Mouse (Mus musculus): Measurements from ENCODE around the gene Nr1h4. TPM values are rescaled to one million over a fixed set of nuclear protein-coding genes. Genes with fewer than 3 reads are reported as not detected.
"Not testable (repeated sequence)": the region's sequence is repeated elsewhere in the genome, so short reads cannot be mapped to it uniquely, and the experiment has no call there.

Gene Nr1h4
- polyA plus RNA-seq (2015; fragmentation: Nextera tagmentation; extraction: Ambion mirVana), result not detected in 2 replicates

- Histone ChIP-seq H3K36me3 (no peaks in the 10 kb centered on the region), H3K9ac (no peak within 1 kb of the TSS), H3K27me3 (no peaks in the 10 kb centered on the region), H3K4me3 (no peak within 1 kb of the TSS), H3K9me3 (no peaks in the 10 kb centered on the region), H3K27ac (replicated peaks) (no peak within 1 kb of the TSS), H3K4me1 (replicated peaks) (peaks cover 6% of the 10 kb centered on the region; the same call in 1 of the 2 replicates), H3K4me2 (no peak within 1 kb of the TSS)
- no peak for ATAC-seq (ENCODE audit: low read depth)
- WGBS, result 77% methylated on average over 17 of the region's 17 CpGs
These were observed at the start of gene Nr1h4 for GRCm38 (mm10) chr10:89532929-89533727. Gene Nr1h4, minus strand, starts transcription at chr10:89533585.

GRCm38 (mm10) chr10:89578801-89579200 lies 45.4 kb upstream of the Nr1h4 start:
- Histone ChIP-seq H3K4me1 (replicated peaks) (no peaks in the 10 kb centered on the region), H3K4me2 (no peak overlapping the region), H3K27me3 (no peaks in the 10 kb centered on the region), H3K27ac (replicated peaks) (no peak overlapping the region), H3K36me3 (no peaks in the 10 kb centered on the region), H3K9me3 (no peaks in the 10 kb centered on the region), H3K4me3 (no peak overlapping the region), H3K9ac (no peak overlapping the region)
- ATAC-seq (ENCODE audit: low read depth), result no peak
- WGBS, result 92% methylated on average over 4 of the region's 4 CpGs

GRCm38 (mm10) chr10:89577666-89578065 lies 44.3 kb upstream of the Nr1h4 start:
- H3K27me3 ChIP-seq, result no peaks in the 10 kb centered on the region
- H3K9ac ChIP-seq, result no peak overlapping the region
- ATAC-seq (ENCODE audit: low read depth), result no peak
- H3K4me1 ChIP-seq (replicated peaks), result no peaks in the 10 kb centered on the region
- no peak overlapping the region for H3K4me3 ChIP-seq
- 85% methylated on average over 3 of the region's 3 CpGs for WGBS
- H3K4me2 ChIP-seq, result no peak overlapping the region
- no peak overlapping the region for H3K27ac ChIP-seq (replicated peaks)
- no peaks in the 10 kb centered on the region for H3K9me3 ChIP-seq
- no peaks in the 10 kb centered on the region for H3K36me3 ChIP-seq

GRCm38 (mm10) chr10:89573421-89573820 lies 40.0 kb upstream of the Nr1h4 start:
- Histone ChIP-seq H3K4me2 (no peak overlapping the region), H3K9me3 (no peaks in the 10 kb centered on the region), H3K27ac (replicated peaks) (no peak overlapping the region), H3K36me3 (no peaks in the 10 kb centered on the region), H3K4me1 (replicated peaks) (no peaks in the 10 kb centered on the region), H3K27me3 (no peaks in the 10 kb centered on the region), H3K4me3 (no peak overlapping the region), H3K9ac (no peak overlapping the region)
- WGBS, result 94% methylated on average over 3 of the region's 3 CpGs
- ATAC-seq (ENCODE audit: low read depth), result no peak

GRCm38 (mm10) chr10:89572946-89573345 lies 39.6 kb upstream of the Nr1h4 start:
- 93% methylated on average over 6 of the region's 6 CpGs for WGBS
- Histone ChIP-seq H3K4me2 (no peak overlapping the region), H3K27me3 (no peaks in the 10 kb centered on the region), H3K4me1 (replicated peaks) (no peaks in the 10 kb centered on the region), H3K36me3 (no peaks in the 10 kb centered on the region), H3K9me3 (no peaks in the 10 kb centered on the region), H3K9ac (no peak overlapping the region), H3K4me3 (no peak overlapping the region), H3K27ac (replicated peaks) (no peak overlapping the region)
- no peak for ATAC-seq (ENCODE audit: low read depth)

GRCm38 (mm10) chr10:89567391-89567790 lies 34.0 kb upstream of the Nr1h4 start:
- no peaks in the 10 kb centered on the region for H3K9me3 ChIP-seq
- H3K36me3 ChIP-seq, result no peaks in the 10 kb centered on the region
- no peak overlapping the region for H3K9ac ChIP-seq
- no peak overlapping the region for H3K27ac ChIP-seq (replicated peaks)
- no peaks in the 10 kb centered on the region for H3K27me3 ChIP-seq
- H3K4me3 ChIP-seq, result no peak overlapping the region
- no peak for ATAC-seq (ENCODE audit: low read depth)
- H3K4me2 ChIP-seq, result no peak overlapping the region
- WGBS, result 86% methylated on average over 2 of the region's 2 CpGs
- H3K4me1 ChIP-seq (replicated peaks), result no peaks in the 10 kb centered on the region

- Histone ChIP-seq H3K4me3 (no peak overlapping the region), H3K4me1 (replicated peaks) (no peaks in the 10 kb centered on the region), H3K9me3 (no peaks in the 10 kb centered on the region), H3K27ac (replicated peaks) (no peak overlapping the region), H3K36me3 (no peaks in the 10 kb centered on the region), H3K27me3 (no peaks in the 10 kb centered on the region), H3K9ac (no peak overlapping the region), H3K4me2 (no peak overlapping the region)
- no peak for ATAC-seq (ENCODE audit: low read depth)
- 88% methylated on average over 9 of the region's 9 CpGs for WGBS
These were observed 32.1 kb upstream of the Nr1h4 start for GRCm38 (mm10) chr10:89565301-89566022.

GRCm38 (mm10) chr10:89562113-89562512 lies 28.7 kb upstream of the Nr1h4 start:
- whole genome bisulfite sequencing, result 96% methylated on average over 6 of the region's 6 CpGs

GRCm38 (mm10) chr10:89559351-89559750 lies 26.0 kb upstream of the Nr1h4 start:
- no peaks in the 10 kb centered on the region for H3K36me3 ChIP-seq
- no peaks in the 10 kb centered on the region for H3K27me3 ChIP-seq
- H3K4me1 ChIP-seq (replicated peaks), result no peaks in the 10 kb centered on the region
- no peak for ATAC-seq (ENCODE audit: low read depth)
- no peak overlapping the region for H3K27ac ChIP-seq (replicated peaks)
- no peak overlapping the region for H3K9ac ChIP-seq
- 79% methylated on average over 3 of the region's 3 CpGs for WGBS
- no peak overlapping the region for H3K4me3 ChIP-seq
- H3K9me3 ChIP-seq, result no peaks in the 10 kb centered on the region
- H3K4me2 ChIP-seq, result no peak overlapping the region

More at GRCm38 (mm10) chr10:89562113-89562512, 28.7 kb upstream of the Nr1h4 start:
- Histone ChIP-seq H3K27me3 (no peaks in the 10 kb centered on the region), H3K9me3 (no peaks in the 10 kb centered on the region), H3K27ac (replicated peaks) (no peak overlapping the region), H3K36me3 (no peaks in the 10 kb centered on the region), H3K4me3 (no peak overlapping the region), H3K4me1 (replicated peaks) (no peaks in the 10 kb centered on the region), H3K9ac (no peak overlapping the region), H3K4me2 (no peak overlapping the region)
- no peak for ATAC-seq (ENCODE audit: low read depth)

- H3K27me3 ChIP-seq; H3K4me1 ChIP-seq (replicated peaks); ATAC-seq (ENCODE audit: low read depth); H3K4me2 ChIP-seq; H3K9me3 ChIP-seq; H3K9ac ChIP-seq; H3K4me3 ChIP-seq; H3K36me3 ChIP-seq; H3K27ac ChIP-seq (replicated peaks): not testable (repeated sequence)
- 84% methylated on average over 13 of the region's 13 CpGs for WGBS
These were observed 21.5 kb upstream of the Nr1h4 start for GRCm38 (mm10) chr10:89554885-89555284.

- not testable (repeated sequence) for ATAC-seq (ENCODE audit: low read depth)
These were observed 20.5 kb upstream of the Nr1h4 start for GRCm38 (mm10) chr10:89553855-89554254.

GRCm38 (mm10) chr10:89553015-89553414 lies 19.6 kb upstream of the Nr1h4 start:
- H3K4me1 ChIP-seq (replicated peaks), result peaks cover 1% of the 10 kb centered on the region; the same call in 1 of the 2 replicates
- H3K4me3 ChIP-seq, result no peak overlapping the region
- H3K4me2 ChIP-seq, result no peak overlapping the region
- 83% methylated on average over 5 of the region's 5 CpGs for WGBS
- H3K27me3 ChIP-seq, result no peaks in the 10 kb centered on the region
- H3K9me3 ChIP-seq, result no peaks in the 10 kb centered on the region
- no peak overlapping the region for H3K27ac ChIP-seq (replicated peaks)
- ATAC-seq (ENCODE audit: low read depth), result no peak
- no peaks in the 10 kb centered on the region for H3K36me3 ChIP-seq
- no peak overlapping the region for H3K9ac ChIP-seq

More at GRCm38 (mm10) chr10:89553855-89554254, 20.5 kb upstream of the Nr1h4 start:
- not testable (repeated sequence) for H3K27me3 ChIP-seq; H3K4me3 ChIP-seq; H3K4me2 ChIP-seq; H3K4me1 ChIP-seq (replicated peaks); H3K9ac ChIP-seq; H3K36me3 ChIP-seq; H3K27ac ChIP-seq (replicated peaks); H3K9me3 ChIP-seq
- 92% methylated on average over 7 of the region's 7 CpGs for WGBS

Measured in neural tube, embryonic 13.5 days (tissue).